Mouse (Mus musculus) heart, adult 8-10 months (tissue): ENCODE results near the gene Il4ra. TPM values are rescaled to one million over a fixed set of nuclear protein-coding genes. Genes with fewer than 3 reads are reported as not detected.

Source experiments
- DNase-seq: peaks from one replicate; pipeline ENCODE4 v3.0.0; 2022; ENCODE audit warnings: low spot score
- total RNA-seq, 4 experiments: library from RNA; stranded (reverse); gene quantifications; 2 replicates each; pipeline ENCODE4 v1.2.4; 2022

Il4ra gene
- 10 to 100 TPM; 11.1 to 16.8 (median 13.5) TPM for total RNA-seq

DNA sequence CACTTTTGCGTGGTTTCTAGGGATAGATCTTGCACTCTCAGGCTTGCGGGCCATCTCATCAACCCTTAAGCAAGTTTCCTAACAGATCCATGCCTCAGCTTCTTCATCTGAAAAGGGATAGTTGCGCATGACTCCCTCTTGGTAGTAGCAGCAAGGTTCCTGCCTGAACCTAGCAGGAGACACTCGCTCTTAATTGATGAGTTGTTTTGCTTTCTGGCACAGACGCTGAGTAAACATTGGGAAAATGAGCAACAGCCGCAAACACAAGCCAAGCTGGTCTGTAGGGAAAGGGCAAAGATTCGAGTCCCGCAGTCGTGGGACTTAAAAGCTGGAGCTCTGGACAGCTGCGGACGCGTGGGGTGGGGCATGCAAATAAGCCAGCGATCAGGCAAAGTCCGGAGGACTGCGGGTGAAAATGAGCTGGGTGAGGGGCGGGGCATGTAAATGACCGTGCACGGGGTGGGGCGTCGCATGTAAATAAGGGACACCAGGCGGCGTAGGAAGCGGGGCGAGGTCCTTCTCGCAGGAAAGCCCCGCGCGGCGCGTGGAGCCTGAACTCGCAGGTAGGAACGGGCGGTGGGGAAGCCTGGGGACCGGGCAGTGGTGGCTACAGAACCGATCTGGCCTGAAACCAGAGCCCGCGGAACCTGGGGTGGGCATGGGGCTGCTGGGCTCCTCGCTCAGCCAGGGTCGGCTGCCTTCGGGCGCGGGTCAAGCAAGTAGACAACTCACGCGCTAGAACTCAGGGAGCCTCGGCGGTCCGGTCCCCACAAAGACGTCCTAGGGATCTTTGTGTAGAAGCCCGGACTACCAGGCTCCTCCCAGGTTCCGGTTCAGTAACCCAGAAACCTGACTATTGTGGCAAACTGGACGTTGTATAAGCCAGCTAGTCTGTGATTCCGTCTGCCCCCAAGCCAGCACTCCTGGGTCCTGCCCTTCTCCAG lies at the start of gene Il4ra:
TSS of gene Il4ra (plus strand) at position 355 of the 944 bp plus-strand sequence.
- DNase-seq = peak; percentile 94

DNA sequence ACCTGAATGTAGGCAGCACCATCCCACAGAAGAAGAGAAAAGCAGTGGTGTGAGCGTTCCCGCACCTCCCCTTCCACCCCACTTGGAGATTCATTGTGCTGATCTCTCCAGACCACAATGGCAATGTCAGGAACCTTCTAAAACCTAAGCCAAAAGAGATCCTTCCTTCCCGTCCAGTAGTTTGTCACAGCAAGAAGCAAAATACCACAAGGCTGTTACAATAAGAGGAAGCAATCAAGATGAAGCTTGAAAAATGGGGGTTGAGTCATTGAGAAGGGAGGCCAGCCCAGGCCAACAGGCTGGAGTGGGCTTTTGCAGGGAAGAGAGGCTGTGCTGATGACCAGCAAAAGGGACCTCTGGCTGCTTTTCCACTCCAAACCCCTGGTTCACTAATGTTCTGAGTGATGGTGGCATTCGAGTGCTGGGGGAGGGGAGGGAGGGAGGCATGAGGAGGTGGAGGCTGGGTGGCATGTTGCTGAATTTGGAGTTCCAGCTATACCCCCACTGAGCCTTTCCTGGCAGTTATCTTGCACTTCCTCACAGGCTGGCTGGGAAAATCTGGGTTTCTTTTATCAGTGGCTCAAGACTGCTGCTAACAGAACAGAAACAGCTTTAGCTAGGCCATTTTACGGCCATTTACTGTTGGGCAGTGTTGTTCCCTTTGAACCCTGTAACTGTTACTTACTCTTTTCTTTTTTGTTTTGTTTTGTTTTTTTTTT lies 48.4 kb upstream of the Il4ra start:
- peak; percentile 50 for DNase-seq

DNA sequence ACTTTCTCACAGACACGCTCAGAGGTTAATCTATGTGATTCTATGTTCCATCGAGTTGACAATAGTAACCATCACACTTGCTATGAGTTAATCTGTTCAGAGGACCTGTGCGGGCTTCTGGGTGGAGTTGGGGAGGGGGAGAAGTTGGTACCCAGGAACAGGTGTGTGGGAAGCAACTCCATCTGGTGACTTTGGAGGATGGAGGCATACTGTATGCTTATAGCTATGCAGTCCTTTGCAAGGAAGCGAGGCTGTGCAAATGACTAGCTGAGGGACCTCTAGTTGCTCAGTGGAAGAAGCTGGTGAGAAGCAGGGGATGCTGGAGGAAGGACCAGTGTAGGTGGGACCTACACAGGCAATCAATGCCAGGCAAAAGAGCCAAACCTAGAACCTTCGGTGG lies 47.3 kb upstream of the Il4ra start:
- DNase-seq = no peak

DNA sequence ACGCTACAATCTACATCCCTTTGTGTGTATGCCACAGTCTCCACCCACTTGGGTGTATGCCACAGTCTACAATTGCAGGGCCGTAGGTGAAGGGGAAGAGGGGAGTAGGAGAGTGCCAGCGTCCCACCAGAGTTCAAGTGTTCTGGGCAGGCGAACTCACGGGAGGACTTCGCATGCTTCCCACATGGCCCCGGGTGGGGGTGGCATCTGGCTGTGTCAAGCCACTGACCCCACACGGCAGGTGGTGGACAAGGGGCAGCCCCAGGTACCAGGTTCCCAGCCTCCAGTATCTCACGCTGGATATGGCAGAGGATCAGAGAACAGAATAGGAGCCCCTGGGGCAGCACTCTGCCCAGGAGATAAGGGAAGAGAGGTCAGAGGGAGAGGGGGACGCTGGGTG lies 46.4 kb upstream of the Il4ra start:
- no peak for DNase-seq

DNA sequence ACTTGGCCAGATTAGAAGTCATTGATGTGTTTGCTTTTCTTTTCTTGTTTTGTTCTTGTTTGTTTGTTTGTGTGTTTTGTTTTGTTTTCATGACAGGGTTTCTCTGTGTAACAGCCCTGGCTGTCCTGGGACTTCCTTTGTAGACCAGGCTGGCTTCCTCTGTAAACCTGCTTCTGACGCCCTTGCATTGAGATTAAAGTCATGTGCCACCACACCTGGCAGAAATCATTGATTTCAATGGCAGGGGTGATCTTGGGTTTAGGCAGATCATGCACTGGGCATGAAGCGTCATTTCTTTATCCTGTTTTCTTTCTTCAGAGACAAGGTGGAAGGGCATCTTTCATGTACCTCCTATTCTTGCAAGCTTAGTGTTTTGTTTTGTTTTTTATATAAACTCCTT lies 44.6 kb upstream of the Il4ra start:
- no peak for DNase-seq

DNA sequence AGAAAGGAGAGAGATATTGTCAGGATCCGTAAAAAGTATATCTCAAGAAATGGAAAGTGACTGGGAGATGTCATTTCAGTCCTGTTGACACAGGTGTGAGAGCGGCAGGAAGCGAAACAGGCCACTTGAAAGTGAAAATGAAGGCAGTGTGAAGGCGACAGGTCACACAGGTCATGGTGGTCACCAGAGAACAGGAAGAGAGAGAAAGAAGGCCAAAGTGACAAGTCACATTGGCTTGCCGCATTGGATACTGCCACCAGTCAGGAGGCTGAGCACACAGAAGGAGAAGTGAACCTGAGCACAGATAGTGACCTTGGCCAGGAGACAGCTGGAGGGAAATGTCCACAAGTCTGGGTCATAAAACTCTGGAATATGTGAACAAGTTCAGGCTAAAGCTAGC lies 40.5 kb upstream of the Il4ra start:
- no peak for DNase-seq

DNA sequence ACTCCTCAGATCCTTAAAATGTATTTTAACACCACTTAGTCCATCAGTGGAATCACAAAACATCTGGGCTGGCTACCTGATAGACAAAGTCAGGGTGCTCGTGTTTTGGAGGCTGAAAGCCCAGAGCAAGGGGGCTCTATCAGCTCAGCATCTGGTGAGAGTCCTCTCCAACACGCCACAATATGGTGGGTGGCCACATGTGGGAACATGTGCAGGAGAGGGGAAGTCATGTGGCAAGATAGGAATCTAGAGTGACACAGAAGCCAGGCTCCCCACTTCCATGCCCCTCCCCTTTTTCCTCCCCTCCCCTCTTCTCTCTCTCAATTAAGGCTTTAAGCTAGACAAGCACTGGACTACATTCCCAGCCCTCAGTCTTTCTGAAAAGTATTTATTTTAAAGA lies 40.1 kb upstream of the Il4ra start:
- DNase-seq = no peak

DNA sequence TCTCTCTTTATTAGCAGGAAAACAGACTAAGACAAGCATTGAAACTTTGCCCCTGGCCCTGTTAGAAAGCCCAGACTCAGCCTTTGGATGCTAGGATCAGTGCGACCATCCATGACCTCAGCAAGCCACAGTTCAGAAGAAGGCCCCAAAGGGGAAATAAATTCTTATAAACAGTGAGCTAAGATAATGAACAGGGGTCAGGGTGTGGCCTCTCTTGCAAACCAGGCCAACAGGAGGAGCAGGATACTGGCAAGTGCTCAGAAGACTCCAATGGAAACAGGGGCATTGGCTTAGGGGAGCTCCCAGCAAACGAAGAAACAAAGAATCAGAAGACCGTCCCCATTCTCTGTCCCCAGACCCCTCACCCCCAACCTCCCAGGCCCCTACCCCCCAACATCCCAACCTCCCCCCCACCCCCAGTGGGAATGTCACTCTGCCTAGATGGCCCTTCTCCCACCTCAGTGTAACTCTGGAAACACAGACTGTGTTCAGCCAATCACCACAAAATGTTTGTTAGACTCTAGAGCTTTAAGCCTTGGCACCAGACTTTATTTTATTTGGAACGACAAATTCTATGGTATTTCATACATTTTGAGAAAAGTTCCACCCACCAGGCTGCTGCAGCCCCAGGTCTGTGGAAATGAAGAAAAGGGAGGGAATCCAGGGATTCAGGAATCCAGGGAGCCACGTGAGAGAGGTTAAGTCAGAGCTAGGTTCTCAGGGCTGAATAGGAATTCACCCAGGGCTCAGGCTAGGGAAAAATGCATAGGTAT lies 36.7 kb upstream of the Il4ra start:
- DNase-seq = no peak

DNA sequence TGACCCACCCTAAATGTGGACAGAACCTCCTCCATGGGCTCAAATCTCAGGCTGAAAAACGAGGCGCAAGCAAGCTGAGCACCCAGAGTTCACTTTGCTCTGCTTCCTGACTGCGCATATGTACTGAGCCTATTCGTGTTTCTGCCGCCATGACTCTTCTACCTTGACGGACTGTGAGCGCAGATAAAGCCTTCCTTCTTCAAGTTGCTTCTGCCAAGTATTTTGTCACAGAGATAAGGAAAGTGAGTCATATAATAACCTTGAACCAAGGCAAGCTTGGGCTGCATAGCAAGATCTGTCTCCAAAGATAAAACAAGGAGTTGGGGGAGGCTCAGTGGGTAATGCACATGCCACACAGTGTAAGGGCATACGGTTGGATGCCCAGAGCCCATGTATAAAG lies 35.2 kb upstream of the Il4ra start:
- no peak for DNase-seq

DNA sequence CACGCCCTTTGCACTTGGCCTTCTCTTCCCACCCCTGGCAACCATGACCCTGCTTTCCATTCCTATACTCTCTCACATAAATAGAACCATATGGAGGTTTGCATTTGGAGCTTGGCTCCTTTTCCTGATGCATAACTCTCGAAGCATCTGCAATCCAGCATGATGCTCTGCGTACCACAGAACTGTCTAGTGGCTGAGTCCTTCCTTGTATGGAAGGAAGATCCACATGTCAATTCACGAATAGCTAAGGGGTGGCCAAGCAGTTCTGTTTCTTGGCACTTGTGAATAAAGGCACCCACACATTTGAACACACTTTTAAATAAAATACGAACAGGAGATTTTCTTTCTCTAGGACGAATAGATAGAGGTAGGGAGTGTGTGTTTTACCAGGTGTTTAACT lies 34.5 kb upstream of the Il4ra start:
- DNase-seq = no peak

DNA sequence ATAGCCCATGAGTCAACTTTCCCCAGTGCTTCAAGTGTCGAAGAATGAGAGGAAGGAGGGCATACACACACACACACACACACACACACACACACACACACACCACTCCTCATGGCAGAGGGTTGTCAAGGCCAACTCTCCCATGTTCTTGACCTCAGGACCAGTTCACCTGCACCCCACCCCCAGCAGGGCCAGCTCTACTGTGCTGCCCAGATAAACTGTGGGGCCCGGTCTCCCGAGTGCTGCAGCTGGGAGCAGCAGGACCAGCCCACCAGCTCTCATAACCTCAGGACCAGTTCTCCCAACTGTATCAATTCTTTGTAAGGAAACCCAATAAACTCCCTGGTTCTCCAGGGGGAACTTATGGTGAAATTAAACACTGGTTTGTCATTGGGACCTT lies 32.2 kb upstream of the Il4ra start:
- DNase-seq = no peak

DNA sequence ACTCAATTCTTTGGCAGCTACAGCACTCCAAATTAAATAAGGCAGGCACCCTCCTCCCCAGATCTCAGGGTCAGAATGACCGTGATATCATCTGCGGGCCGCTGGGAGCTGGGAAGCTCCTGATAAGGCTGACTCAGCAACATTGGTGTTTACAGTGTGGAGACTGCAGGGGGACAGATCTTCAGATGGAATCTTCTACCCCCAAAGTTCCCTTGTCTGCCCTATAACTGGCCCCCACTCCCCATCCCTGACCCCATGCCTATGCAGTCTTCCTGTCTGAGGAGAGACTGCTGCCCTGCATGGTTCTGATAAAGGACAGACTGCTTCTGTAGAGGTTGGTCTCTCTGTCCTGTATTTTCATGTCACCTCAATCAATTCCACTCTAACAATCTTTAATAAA lies 28.9 kb upstream of the Il4ra start:
- DNase-seq = no peak

DNA sequence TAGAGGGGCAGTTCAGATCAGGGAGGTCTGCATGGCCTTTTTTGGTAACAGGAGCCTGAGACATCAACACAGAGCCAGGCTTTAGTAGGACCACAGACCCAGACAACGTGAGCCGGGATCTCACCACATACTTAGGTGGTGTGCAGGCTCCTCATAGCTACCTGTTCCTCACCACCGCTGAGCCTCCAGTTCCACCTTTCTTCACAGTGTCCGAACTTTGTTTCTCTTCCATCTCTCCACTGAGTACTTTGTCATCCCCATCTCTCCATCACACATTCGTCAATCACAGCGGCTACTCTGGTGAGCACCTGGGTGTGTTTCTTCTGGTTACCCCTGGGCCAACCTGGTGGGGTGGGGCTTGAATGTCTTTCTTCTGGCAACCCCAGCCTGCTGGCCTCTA lies 24.7 kb upstream of the Il4ra start:
- DNase-seq = no peak

DNA sequence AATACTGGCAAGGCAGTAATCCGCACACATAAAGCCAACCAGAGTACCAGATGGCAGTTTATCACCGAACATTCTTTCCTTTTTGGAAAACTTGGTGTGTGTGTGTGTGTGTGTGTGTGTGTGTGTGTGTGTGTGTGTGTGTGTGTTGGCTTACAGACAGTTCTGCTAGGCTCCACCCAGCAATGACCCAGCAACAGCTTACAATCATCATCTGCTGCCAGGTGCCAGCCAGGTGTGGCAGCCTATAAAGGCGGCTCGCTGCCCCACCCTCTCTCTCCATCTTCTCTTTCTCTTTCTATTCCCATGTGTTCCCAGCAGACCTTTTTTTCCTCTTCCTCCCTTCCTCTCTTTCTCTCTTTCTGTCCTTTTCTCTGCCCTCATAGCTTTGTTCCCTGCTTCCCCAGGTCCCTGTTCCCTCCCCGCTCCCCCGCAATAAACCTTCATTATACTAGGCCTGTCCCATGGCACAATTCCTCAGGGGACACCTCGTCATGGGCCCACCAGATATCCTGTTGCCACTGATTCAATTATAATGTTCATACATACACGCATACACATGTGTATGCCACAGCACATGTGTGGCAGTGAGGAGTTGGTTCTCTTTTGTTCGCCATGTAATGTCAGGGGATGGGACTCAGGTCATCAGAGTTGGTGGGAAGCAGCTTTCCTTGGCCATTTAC lies 23.9 kb upstream of the Il4ra start:
- no peak for DNase-seq

DNA sequence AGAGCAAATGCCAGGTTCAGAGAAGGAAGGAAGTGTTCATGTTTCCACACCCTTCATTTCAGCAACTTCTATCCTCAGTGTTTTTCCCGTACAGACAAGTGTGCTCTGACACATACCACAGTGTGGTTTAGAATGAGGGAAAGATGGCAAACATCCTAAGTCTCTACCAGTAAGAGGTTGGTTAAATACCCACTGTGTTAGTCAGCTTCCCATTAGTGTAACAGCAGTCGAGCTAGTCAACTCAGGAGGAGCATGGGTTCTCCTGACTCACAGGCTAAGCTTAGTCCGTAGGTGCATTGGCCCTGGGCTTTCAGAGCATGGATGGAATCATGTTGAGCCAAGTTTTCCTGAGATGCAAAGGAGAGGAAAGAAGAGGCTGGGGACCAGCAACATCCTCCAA lies 12.6 kb upstream of the Il4ra start:
- DNase-seq = no peak

DNA sequence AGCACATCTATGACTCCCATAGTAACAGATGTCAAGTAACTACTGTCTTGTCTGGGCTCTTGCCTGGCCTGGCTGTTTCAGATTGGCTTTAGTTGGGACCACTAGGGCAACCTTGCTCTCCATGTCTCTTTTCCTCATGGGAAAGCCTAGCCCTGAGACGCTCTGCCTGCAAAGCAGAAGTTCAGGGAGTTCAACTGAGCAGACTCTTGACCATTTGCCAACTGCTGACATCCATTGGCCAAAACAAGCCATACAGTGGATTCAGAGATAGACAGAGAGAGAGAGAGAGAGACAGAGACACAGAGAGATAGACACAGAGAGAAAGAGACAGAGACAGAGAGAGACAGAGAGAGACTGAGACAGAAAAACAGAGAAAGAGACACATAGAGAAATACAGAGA lies 10.9 kb upstream of the Il4ra start:
- no peak for DNase-seq

DNA sequence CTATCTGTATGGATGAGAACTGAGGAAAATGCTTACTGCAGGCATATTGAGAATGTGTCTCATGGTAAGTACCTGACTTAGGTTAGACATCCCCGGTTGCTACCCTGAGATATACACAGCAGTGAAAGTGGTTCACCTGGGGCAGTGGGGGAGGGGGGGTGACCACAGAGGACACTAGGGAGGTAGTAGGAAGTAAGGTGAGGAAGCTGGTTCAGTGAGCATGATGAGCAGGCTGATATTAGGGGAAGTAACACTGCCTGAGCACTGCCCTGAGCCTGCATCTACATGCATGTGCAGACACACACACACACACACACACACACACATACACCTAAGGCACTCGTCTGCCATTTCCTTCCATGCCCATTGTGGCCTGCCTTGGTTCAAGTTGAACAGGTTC lies 10.1 kb upstream of the Il4ra start:
- no peak for DNase-seq

DNA sequence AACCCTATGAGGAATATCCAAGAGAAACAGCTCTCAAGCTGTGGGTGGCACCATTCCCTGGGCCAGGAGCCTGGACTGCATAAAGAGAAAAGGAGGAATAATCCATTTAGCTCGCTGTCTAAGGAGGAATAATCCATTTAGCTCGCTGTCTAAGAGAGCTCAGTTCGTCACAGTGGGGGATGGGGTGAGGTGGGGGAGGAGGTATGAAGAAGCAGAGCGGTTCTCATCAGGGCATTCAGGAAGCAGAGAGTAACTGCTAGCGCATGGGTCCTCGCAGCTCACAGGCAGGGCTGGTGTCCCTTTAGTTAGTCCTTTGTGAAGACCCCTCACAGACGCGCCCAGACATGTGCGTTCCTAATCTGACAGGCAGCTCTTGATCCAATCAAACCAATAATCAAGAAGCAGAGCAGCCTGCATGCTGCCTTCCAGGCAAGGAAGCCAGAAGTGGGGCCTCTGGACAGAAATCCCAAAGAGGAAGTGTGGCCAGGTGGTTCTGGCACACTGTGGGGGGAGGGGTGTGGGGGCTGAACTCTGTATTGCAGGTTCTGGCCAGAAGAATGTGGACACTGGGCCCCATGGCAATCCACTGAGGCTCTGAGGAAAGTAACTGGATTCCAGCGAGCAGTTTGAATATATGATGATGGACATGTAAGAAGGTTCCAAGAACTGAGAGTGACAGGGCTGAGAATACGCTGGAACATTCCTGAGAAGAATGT lies 9.4 kb upstream of the Il4ra start:
- no peak for DNase-seq

DNA sequence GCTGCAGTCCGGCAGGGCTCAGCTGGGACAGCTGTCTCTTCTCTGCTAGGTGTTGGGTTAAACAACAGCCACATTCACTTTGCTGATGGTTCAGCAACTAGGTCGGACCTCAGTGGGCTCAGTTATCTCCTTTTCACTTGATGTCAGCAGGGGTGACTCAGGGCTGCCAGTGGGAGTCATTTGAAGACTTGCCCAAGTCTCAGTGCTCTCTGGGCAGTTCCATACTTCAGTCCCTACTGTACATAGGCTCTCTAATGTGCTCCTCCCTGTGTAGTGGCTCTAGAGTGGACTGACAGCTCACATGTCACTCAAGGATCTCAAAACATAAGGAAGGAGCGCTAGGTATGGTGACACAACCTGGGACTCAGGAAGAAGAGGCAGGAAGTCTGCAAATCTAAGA lies 8.4 kb upstream of the Il4ra start:
- no peak for DNase-seq

DNA sequence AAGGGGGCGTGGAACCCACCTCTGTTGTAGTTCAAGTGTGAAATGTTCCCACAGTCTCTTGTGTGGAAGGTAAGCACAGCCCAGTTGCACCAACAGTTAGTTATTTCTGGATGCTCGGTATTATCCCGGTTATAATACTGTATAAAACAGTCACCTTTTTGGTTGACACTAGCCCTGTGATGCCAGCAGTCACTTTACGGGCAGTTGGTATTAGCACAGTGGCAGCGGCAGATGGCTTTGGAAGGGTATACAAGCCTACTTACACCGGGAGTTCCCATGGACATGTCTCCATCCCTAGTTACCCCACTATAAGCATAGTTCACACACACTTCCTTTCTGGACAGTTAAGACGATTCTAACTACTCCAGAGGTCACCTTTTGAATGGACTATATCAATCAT lies 6.6 kb upstream of the Il4ra start:
- DNase-seq = no peak

DNA sequence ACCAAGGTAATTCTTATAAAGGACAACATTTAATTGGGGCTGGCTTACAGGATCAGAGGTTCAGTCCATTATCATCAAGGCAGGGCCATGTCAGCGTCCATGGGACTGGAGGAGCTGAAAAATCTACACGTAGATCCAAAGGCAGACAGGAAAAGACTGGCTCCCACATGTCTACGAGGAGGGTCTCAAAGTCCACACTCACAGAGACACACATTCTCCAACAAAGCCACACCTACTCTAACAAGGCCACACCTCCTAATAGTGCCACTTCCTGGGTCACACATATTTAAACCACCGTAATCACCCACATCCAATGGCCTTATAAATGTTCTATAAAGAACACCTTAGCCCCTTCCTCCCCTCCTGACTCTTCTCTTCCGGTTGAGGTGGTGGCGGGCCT lies 5.2 kb upstream of the Il4ra start:
- no peak for DNase-seq
